Mouse (Mus musculus) large intestine, adult 2 months (tissue): ENCODE measurements around the gene Dsp. TPM values are rescaled to one million over a fixed set of nuclear protein-coding genes. Genes with fewer than 3 reads are reported as not detected.

Source experiments
- DNase-seq: peaks from one replicate; pipeline ENCODE4 v3.0.0-alpha.2; 2012; ENCODE audit warnings: low read depth, low spot score
- WGBS: fragments of 180-500 bp; shearing (Covaris S2); methylation state at CpG from one replicate; pipeline ENCODE4 v1.1.7; 2018; 5-methylcytosine and 5-hydroxymethylcytosine counted together
- polyA plus RNA-seq: library from polyadenylated mRNA; depleted of rRNA; stranded (reverse); fragments of >200 nt; gene quantifications from 2 replicates; pipeline ENCODE4 v1.2.3, GENCODE M21; 2012; rRNA removed

Gene Dsp
- polyA plus RNA-seq, 1 experiment, result 26.1 TPM

DNA sequence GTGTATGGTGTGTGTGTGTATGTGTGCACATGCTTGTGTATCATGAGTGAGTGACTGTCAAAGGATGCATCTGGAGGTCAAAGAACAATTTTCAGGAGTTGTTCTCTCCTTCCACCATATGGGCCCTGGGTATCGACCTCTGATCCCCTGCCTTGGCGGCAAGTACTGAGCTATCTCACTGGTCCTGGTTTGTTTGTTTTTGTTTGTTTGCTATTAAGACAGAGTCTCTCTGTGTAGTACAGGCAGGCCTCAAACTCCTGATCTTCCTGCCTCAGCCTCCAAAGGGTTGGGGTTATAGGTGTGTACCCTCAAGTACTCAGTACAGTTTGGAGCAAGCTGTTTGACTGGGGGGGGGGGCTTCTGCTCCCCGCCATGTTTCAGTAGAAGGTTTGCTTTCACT, 16.0 kb downstream of the Dsp start:
- WGBS, result 73% methylated on average over 3 of the region's 3 CpGs
- no peak for DNase-seq

DNA sequence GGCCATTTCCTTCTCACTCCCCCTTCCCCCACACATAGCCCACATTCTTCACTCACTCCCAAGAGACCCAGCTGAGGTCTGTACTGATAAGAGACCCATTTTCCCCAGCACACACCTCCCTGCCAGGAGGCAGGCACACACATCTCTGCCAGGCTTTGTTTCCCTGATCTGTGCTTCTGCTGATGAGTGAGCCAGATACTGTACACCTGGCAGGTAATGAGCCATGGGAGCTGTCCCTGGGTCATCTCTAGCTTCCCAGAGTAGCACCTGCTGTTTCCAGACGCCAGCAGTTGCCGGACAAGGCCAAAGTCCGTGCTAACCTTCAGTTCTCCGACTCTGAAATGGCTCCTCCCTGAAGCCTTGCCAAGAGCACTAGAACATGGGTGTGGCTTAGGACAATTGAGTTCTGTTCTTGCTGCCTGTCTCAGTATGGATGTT, 19.6 kb downstream of the Dsp start:
- 26% methylated on average over 4 of the region's 4 CpGs for WGBS

DNA sequence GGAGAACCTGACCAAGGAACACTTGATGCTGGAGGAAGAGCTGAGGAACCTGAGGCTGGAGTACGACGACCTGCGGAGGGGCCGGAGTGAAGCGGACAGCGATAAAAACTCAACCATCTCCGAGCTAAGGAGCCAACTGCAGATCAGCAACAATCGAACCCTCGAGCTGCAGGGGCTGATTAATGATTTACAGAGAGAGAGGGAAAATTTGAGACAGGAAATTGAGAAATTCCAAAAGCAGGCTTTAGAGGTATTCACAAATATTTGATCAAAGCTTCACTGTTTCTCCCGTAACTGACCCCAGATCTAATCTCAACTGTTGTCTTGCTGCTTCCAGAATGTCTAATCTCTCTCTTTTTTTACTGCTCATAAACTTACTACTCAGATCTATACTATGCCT, 42.3 kb downstream of the Dsp start:
- WGBS, result 66% methylated on average over 10 of the region's 10 CpGs
- no peak for DNase-seq

More for the DNA sequence above, 19.6 kb downstream of the Dsp start:
- DNase-seq, result peak; percentile 98

DNA sequence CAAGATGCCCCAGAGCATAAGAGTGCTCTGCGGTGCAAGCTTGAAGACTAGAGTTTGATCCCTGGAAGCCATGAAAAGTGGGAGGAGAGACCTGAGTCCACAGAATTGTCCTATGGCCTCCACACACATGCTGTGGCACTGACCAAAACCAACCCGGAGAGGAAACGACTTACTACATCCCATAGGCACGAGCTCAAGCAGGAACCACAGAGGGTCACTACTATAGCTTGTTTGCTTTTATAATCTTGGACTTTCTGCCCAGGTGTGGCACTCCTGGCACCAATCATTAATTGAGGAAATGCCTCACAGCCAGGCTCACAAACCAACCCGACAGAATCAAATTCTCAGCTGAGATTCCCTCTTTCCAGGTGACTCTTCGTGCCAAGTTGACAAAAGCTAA, 50.3 kb downstream of the Dsp start:
- 25% methylated on average over 6 of the region's 6 CpGs for WGBS
- DNase-seq, result peak; percentile 48

DNA sequence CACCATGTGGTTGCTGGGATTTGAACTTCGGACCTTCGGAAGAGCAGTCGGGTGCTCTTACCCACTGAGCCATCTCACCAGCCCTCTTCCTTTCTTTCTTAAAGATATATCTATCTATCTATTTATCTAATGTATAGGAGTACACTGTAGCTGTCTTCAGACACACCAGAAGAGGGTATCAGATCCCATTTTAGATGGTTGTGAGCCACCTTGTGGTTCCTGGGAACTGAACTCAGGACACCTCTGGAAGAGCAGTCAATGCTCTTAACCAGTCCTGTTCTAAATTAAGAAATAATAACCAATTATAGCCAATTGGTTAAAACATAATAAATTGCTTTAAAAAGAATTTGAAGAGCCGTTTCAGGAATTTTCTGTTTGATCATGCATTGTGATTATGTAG, 53.1 kb downstream of the Dsp start:
- WGBS, result 54% methylated on average over 4 of the region's 4 CpGs
- DNase-seq, result no peak

DNA sequence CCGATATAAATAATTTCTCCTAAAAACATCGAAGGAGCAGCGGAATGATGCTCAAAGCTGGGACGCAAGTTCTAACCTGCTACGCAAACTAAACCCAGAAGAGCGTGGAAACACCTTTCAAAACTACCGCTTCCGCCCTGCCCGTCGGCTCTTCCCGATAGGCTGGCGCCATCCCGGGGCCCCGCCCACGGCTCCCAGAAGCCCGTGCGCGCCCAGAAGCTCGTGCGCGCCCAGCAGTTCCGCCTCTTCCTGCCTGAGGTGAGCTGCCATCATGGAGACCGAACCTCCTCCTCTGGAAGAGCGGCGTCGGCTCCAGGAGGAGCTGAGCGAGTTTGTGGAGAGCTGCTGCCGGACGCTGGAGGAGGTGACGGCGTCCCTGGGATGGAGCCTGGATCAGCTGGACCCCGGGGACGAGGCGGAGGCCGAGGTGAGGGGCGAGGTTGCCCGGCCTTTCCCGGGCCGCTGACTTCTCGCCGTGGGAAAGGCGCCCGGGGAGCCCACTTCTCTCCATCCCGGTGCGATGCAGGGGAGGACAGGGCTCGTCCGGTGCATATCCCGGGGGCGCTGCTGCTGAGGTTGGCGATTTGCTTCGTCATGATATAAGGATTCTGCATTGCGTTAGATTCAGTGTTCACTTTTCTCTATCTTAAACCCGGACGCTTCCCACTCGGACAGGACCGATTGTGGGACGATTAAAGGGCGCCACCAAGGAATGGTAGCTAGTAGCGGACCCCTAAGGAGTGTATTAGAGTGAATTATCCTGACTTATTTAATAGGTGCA, 53.8 kb downstream of the Dsp start, which contains the start of gene Snrnp48:
Gene Snrnp48, plus strand, starts transcription at position 237 of the 781 bp plus-strand sequence.
- WGBS, result under 1% methylated on average over 59 of the region's 59 CpGs
- DNase-seq, result peak; percentile 68

DNA sequence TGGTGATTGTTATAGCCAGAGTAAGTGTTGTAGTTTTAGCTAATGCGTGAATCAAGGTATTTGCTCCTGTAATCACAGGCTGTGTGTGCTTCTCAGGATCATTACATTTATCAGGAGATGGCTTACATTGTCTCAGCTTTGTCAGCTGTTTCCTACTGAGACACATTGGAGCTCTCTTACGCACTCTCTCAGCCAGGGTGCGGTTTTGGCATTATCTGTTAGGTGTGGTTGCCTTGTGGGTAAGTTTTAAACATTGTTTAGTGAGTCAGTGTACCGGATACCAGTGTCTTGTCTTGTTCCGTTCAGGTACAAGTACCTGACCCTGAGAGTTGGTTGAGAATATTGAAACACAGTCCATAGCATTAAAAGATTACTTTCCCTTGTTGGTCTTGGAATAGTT, 60.0 kb downstream of the Dsp start:
- 73% methylated on average over 5 of the region's 5 CpGs for WGBS
- DNase-seq, result no peak

DNA sequence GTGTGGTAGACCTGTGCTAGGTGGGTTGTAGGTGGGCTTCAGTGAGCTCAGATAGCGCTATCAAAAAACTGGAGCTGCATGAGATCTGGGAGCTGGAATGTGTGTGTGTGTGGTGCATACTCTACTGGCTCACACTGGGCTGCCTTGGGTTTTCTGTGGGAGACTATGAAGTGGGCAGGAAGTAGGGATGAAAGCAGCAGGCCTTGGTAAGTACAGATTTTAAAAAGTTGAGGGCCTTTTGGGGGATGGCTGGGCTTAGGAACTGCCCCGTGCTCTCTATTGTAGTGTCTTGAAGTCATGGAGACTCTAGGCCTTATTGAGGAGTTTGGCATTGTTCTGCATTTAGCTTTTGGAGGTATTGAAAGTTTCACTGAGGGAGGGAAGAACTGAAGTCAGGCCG, 67.6 kb downstream of the Dsp start:
- no peak for DNase-seq

DNA sequence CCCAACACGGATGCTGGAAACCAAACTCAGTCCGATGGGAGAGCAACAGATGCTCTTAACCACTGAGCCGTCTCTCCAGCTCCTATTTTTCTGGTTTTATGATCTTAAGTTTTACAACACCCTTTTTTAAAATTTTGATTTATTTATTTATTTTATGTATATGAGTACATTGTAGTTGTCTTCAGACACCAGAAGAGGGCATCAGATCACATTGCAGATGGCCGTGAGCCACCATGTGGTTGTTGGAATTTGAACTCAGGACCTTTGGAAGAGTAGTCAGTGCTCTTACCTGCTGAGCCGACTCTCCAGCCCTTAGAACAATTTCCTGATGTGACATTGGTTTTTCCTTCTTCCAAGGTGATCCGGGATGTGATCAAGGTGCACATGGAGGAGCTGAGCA, 69.2 kb downstream of the Dsp start:
- WGBS, result 89% methylated on average over 6 of the region's 6 CpGs
- DNase-seq, result no peak

More for the DNA sequence above, 67.6 kb downstream of the Dsp start:
- 96% methylated on average over 3 of the region's 3 CpGs for WGBS

DNA sequence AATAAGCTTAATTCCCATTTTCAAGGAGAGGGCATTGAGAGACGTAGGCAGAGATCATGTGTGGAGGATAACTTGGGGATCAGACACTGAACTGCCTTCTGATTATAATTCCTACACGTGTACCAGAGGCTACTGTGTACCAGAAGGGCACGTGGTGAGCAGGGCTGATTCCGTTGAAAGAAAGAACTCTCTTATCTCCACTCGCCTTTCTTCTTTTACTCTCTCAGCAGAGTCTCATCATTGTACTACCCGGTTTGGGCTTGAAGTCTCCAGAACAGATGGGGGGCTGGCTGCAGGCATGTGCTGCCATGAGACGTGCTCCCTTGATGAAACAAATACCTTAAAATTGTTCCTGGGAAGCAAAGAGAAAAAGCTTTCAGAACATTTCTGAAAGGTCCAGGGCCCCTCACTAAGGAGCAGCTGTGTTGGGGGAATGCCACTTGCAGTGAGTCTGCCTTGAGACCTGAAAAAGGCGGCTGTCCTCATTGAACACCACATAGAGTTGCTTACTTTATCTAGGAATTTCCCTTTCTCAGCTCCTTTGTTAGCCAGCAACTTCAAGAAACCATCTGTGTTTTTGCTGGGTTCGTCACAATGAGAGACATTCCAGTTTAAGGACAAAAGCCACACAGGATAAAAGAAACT, 79.2 kb downstream of the Dsp start:
- no peak for DNase-seq
- WGBS, result 82% methylated on average over 9 of the region's 9 CpGs

DNA sequence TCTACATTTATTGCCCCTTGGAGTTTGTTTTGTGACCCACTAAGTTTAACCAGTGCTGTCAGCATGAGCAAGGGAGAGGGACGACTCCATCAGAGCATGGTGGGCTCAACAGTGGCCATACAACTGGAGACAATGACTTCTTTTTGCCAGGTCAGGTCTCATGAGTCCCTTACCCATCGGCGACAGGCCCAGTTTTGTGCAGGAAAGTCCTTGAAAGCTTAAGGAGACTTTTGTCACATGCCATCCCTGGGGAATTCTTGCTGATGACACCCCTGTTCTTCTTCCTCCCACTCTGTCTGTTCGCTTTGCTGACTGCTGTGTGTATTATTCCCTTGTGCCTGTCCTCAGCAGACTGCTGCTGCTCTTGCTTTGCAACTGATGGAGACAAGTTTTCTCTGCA, 81.3 kb downstream of the Dsp start:
- DNase-seq, result no peak
- WGBS, result 68% methylated on average over 4 of the region's 4 CpGs

DNA sequence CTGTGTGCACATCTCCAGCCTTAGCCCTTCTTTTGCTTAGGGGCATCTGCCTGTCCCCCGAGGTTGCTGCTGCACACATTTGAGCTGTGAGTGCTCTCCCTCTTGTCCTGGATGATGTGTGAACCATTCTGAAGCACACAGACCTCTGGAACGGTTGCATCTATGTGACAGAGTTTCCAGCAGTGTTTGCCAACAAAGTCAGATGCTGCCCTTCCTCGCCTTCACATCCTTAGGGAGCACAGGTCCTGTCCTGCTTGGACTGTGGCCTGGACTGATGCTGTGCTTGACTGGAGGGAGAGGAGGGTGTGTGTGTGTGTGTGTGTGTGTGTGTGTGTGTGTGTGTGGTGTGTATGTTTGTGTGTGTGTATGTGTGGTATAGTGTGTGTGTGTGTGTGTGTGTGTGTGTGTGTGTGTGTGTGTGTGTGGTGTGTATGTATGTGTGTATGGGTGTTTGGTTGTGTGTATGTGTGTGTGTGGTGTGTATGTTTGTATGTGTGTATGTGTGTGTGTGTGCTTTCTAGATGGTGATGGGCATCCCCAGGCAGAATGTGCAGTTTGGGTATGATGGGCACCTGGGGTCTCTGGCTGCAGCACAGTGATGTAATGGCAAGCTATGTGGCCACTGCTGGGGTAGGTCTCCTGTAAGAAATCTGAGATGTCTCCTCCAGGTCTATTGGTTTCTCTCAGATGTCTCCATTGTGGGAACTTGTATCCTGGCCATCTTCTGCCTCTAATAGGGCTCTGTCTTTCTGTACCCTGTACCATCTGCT, 81.9 kb downstream of the Dsp start:
- DNase-seq, result no peak
- WGBS, result 46% methylated on average over 3 of the region's 3 CpGs

DNA sequence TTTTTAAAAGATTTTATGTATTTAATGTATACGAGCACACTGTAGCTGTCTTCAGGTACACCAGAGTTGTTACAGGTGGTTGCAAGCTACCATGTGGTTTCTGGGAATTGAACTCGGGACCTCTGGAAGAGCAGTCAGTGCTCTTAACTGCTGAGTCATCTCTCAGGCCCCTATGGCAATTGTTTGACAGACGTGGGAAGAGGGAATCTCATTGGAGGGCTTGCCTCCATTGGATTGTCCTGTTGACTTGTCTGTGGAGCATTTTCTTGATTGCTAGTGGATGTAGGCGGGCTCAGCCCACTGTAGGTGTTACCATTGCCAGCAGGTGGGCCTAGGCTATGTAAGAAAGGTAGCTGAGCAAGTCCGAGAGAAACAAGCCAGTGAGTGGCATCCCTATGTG, 83.6 kb downstream of the Dsp start:
- DNase-seq, result no peak
- WGBS, result 75% methylated on average over 5 of the region's 5 CpGs

DNA sequence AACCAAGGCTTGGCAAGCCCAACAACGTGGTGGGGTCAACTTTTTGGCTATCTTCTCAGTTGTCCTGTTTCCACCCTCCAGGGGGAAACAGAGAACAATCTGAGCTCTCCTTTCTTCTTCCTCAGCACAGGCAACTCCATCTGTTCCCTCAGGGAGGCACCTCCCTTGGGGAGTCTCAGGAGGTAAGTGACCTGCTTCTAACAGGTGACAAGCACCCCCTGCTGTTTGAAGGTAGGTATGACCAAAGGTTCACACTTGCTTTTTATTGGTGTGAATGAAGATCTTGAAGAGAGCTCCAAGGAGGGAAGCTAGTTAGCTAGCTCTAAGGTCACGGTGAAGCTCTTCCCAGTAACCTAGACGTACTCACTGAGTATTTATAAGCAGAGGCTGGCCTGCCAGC, 84.3 kb downstream of the Dsp start:
- peak; percentile 18 for DNase-seq
- WGBS, result 62% methylated on average over 3 of the region's 3 CpGs

DNA sequence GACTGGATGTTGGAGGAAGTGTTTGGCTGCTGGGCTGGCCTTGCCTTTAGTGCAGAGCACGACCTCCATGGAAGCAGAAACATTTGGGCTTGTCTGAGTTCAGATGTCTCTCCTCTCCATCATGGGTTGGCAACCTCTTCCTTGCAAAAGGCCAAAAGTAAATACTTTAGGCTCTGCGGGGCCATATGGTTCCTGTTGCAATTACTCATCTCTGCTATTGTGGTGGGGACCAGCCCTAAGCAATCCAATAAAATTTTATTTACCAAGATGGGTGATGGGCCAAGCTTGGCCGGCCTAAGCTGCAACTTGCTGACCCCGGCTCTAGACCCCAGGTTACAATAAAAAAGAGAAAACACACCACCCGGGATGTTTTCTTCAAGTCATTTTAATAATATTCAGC, 97.1 kb downstream of the Dsp start:
- 26% methylated on average over 5 of the region's 5 CpGs for WGBS
- DNase-seq, result peak; percentile 13

Other genes starting within 250 kb of the Dsp start
- 11.2 TPM in 2 replicates for gene Ssr1, start 157.1 kb upstream of the Dsp start, polyA plus RNA-seq
- gene Riok1, start 114.3 kb upstream of the Dsp start, polyA plus RNA-seq, result 9.9 and 14.2 TPM in 2 replicates
- 0.07 and 0.15 TPM in 2 replicates for gene Cage1, start 114.2 kb upstream of the Dsp start, polyA plus RNA-seq
- 18.6 and 31.0 TPM in 2 replicates for gene Snrnp48, start 53.6 kb downstream of the Dsp start, polyA plus RNA-seq
- 3.0 and 5.2 TPM in 2 replicates for gene Bmp6, start 193.8 kb downstream of the Dsp start, polyA plus RNA-seq